Mouse (Mus musculus): ENCODE measurements around the gene Cacng3. TPM values are rescaled to one million over a fixed set of nuclear protein-coding genes. Genes with fewer than 3 reads are reported as not detected.

Cacng3 gene
- not detected for total RNA-seq (2023)

DNA sequence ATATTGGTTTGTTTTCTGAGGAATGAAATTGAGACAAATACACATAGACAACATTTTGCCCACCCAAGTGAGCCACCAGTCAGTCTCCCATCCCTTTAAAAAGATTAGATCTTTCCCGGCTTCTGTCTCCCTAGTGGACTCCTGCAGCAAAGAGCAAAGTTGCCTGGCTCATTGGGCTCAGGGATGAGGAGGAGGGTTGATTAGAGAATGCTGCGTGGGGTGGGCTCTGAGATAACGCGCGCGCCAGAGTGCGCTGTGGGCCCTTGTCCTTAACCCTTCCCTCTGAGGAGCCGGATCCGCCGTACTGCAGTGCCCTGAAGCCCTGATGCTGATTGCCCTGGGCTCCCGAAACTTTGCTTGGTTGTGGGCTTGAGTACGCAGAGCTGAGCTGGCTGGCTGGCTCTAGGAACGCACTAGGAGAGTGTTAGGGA is at the start of gene Cacng3:
Gene Cacng3, plus strand, starts transcription at position 51 of the 431 bp plus-strand sequence.

